Mouse (Mus musculus): ENCODE data around the gene B3galt1.

Gene B3galt1

GRCm38 (mm10) chr2:67948408-67948807, 382.7 kb downstream of the B3galt1 start:
- no peak for DNase-seq (ENCODE audit: extremely low spot score)

GRCm38 (mm10) chr2:67956182-67956581, 390.5 kb downstream of the B3galt1 start:
- no peak for DNase-seq (ENCODE audit: extremely low spot score)

GRCm38 (mm10) chr2:67957561-67957960, 391.9 kb downstream of the B3galt1 start:
- no peak for DNase-seq (ENCODE audit: extremely low spot score)

- DNase-seq (ENCODE audit: extremely low spot score) = no peak
Measured at GRCm38 (mm10) chr2:67960711-67961110, 395.0 kb downstream of the B3galt1 start.

- DNase-seq (ENCODE audit: extremely low spot score) = no peak
Measured at GRCm38 (mm10) chr2:67968812-67969211, 403.1 kb downstream of the B3galt1 start.

- DNase-seq (ENCODE audit: extremely low spot score) = no peak
Measured at GRCm38 (mm10) chr2:67971091-67971490, 405.4 kb downstream of the B3galt1 start.

GRCm38 (mm10) chr2:67971576-67971975, 405.9 kb downstream of the B3galt1 start:
- no peak for DNase-seq (ENCODE audit: extremely low spot score)

- DNase-seq (ENCODE audit: extremely low spot score) = no peak
Measured at GRCm38 (mm10) chr2:67975764-67976163, 410.1 kb downstream of the B3galt1 start.

- DNase-seq (ENCODE audit: extremely low spot score) = no peak
Measured at GRCm38 (mm10) chr2:67976488-67976887, 410.8 kb downstream of the B3galt1 start.

GRCm38 (mm10) chr2:67977620-67978262, 412.1 kb downstream of the B3galt1 start:
- no peak for DNase-seq (ENCODE audit: extremely low spot score)

- no peak for DNase-seq (ENCODE audit: extremely low spot score)
Measured at GRCm38 (mm10) chr2:67983563-67983962, 417.9 kb downstream of the B3galt1 start.

- DNase-seq (ENCODE audit: extremely low spot score) = no peak
Measured at GRCm38 (mm10) chr2:67985133-67985532, 419.5 kb downstream of the B3galt1 start.

- no peak for DNase-seq (ENCODE audit: extremely low spot score)
Measured at GRCm38 (mm10) chr2:67993421-67993820, 427.8 kb downstream of the B3galt1 start.

- DNase-seq (ENCODE audit: extremely low spot score) = no peak
Measured at GRCm38 (mm10) chr2:68003091-68003490, 437.4 kb downstream of the B3galt1 start.

- no peak for DNase-seq (ENCODE audit: extremely low spot score)
Measured at GRCm38 (mm10) chr2:68005210-68005609, 439.5 kb downstream of the B3galt1 start.

- DNase-seq (ENCODE audit: extremely low spot score) = no peak
Measured at GRCm38 (mm10) chr2:68005711-68006110, 440.0 kb downstream of the B3galt1 start.

- no peak for DNase-seq (ENCODE audit: extremely low spot score)
Measured at GRCm38 (mm10) chr2:68011336-68011735, 445.7 kb downstream of the B3galt1 start.

GRCm38 (mm10) chr2:68020251-68020680, 454.6 kb downstream of the B3galt1 start:
- no peak for DNase-seq (ENCODE audit: extremely low spot score)

- DNase-seq (ENCODE audit: extremely low spot score) = no peak
Measured at GRCm38 (mm10) chr2:68021541-68022152, 456.0 kb downstream of the B3galt1 start.

- no peak for DNase-seq (ENCODE audit: extremely low spot score)
Measured at GRCm38 (mm10) chr2:68028811-68029210, 463.1 kb downstream of the B3galt1 start.

- DNase-seq (ENCODE audit: extremely low spot score) = no peak
Measured at GRCm38 (mm10) chr2:68034711-68035110, 469.0 kb downstream of the B3galt1 start.

GRCm38 (mm10) chr2:68040752-68041151, 475.1 kb downstream of the B3galt1 start:
- no peak for DNase-seq (ENCODE audit: extremely low spot score)

- no peak for DNase-seq (ENCODE audit: extremely low spot score)
Measured at GRCm38 (mm10) chr2:68052481-68052880, 486.8 kb downstream of the B3galt1 start.

GRCm38 (mm10) chr2:68053243-68053642, 487.6 kb downstream of the B3galt1 start:
- DNase-seq (ENCODE audit: extremely low spot score) = no peak
